Mouse (Mus musculus): ENCODE results near the gene Slc16a12. TPM values are rescaled to one million over a fixed set of nuclear protein-coding genes. Genes with fewer than 3 reads are reported as not detected.
"Not testable (repeated sequence)": the region's sequence is repeated elsewhere in the genome, so short reads cannot be mapped to it uniquely, and the experiment has no call there.

Slc16a12 gene
- polyA plus RNA-seq, 1 experiment from 2014 or later: 2.2 TPM

GRCm38 (mm10) chr19:34755680-34756079, 8.6 kb upstream of the Slc16a12 start:
- WGBS: 92% methylated on average over 1 of the region's 1 CpGs
- no peaks in the 10 kb centered on the region for H3K9me3 ChIP-seq (ENCODE audit: control insufficient read depth, low read length)
- DNase-seq (ENCODE audit: low spot score) (no peak), ATAC-seq (ENCODE audit: low FRiP score) (no peak)
- H3K36me3 ChIP-seq (ENCODE audit: control insufficient read depth, insufficient read depth, low read length): no peaks in the 10 kb centered on the region
- H3K4me3 ChIP-seq (ENCODE audit: low read depth, low read length): no peak overlapping the region
- H3K27me3 ChIP-seq (ENCODE audit: control insufficient read depth, insufficient read depth, low read length): no peaks in the 10 kb centered on the region
- no peaks in the 10 kb centered on the region for H3K4me1 ChIP-seq (replicated peaks; ENCODE audit: control insufficient read depth, insufficient read depth, low read length)
- no peak overlapping the region for H3K4me2 ChIP-seq (replicated peaks; ENCODE audit: low read depth, low read length)
- H3K27ac ChIP-seq (ENCODE audit: low read depth, low read length): no peak overlapping the region
- H3K9ac ChIP-seq (ENCODE audit: low read depth, low read length): no peak overlapping the region

GRCm38 (mm10) chr19:34753243-34753642, 6.2 kb upstream of the Slc16a12 start:
- 65% methylated on average over 5 of the region's 5 CpGs for whole genome bisulfite sequencing
- Histone ChIP-seq H3K4me3 (ENCODE audit: low read depth, low read length) (no peak overlapping the region), H3K4me1 (replicated peaks; ENCODE audit: control insufficient read depth, insufficient read depth, low read length) (no peaks in the 10 kb centered on the region), H3K9ac (ENCODE audit: low read depth, low read length) (no peak overlapping the region), H3K27me3 (ENCODE audit: control insufficient read depth, insufficient read depth, low read length) (no peaks in the 10 kb centered on the region), H3K36me3 (ENCODE audit: control insufficient read depth, insufficient read depth, low read length) (no peaks in the 10 kb centered on the region), H3K9me3 (ENCODE audit: control insufficient read depth, low read length) (no peaks in the 10 kb centered on the region), H3K27ac (ENCODE audit: low read depth, low read length) (no peak overlapping the region), H3K4me2 (replicated peaks; ENCODE audit: low read depth, low read length) (no peak overlapping the region)
- no peak for ATAC-seq (ENCODE audit: low FRiP score)
- no peak for DNase-seq (ENCODE audit: low spot score)

- no peaks in the 10 kb centered on the region for H3K36me3 ChIP-seq (ENCODE audit: control insufficient read depth, insufficient read depth, low read length)
- no peaks in the 10 kb centered on the region for H3K27me3 ChIP-seq (ENCODE audit: control insufficient read depth, insufficient read depth, low read length)
- no peaks in the 10 kb centered on the region for H3K9me3 ChIP-seq (ENCODE audit: control insufficient read depth, low read length)
- no peak overlapping the region for H3K4me3 ChIP-seq (ENCODE audit: low read depth, low read length)
- 85% methylated on average over 3 of the region's 3 CpGs for WGBS
- H3K27ac ChIP-seq (ENCODE audit: low read depth, low read length): no peak overlapping the region
- no peak for DNase-seq (ENCODE audit: low spot score)
- no peak overlapping the region for H3K4me2 ChIP-seq (replicated peaks; ENCODE audit: low read depth, low read length)
- no peak overlapping the region for H3K9ac ChIP-seq (ENCODE audit: low read depth, low read length)
- H3K4me1 ChIP-seq (replicated peaks; ENCODE audit: control insufficient read depth, insufficient read depth, low read length): no peaks in the 10 kb centered on the region
- no peak for ATAC-seq (ENCODE audit: low FRiP score)
Measured at GRCm38 (mm10) chr19:34752391-34753092, 5.5 kb upstream of the Slc16a12 start.

- Histone ChIP-seq H3K9ac (ENCODE audit: low read depth, low read length) (no peak overlapping the region), H3K4me1 (replicated peaks; ENCODE audit: control insufficient read depth, insufficient read depth, low read length) (peaks cover 3% of the 10 kb centered on the region; the same call in 1 of the 2 replicates), H3K4me2 (replicated peaks; ENCODE audit: low read depth, low read length) (no peak overlapping the region), H3K9me3 (ENCODE audit: control insufficient read depth, low read length) (no peaks in the 10 kb centered on the region), H3K27me3 (ENCODE audit: control insufficient read depth, insufficient read depth, low read length) (peaks cover 6% of the 10 kb centered on the region), H3K36me3 (ENCODE audit: control insufficient read depth, insufficient read depth, low read length) (no peaks in the 10 kb centered on the region), H3K27ac (ENCODE audit: low read depth, low read length) (no peak overlapping the region), H3K4me3 (ENCODE audit: low read depth, low read length) (no peak overlapping the region)
- ATAC-seq (ENCODE audit: low FRiP score) (no peak), DNase-seq (ENCODE audit: low spot score) (no peak)
- 79% methylated on average over 4 of the region's 4 CpGs for WGBS
Measured at GRCm38 (mm10) chr19:34751150-34751549, 4.1 kb upstream of the Slc16a12 start.

GRCm38 (mm10) chr19:34748992-34749391, 1.9 kb upstream of the Slc16a12 start:
- Histone ChIP-seq H3K27me3 (ENCODE audit: control insufficient read depth, insufficient read depth, low read length) (peaks cover 6% of the 10 kb centered on the region), H3K36me3 (ENCODE audit: control insufficient read depth, insufficient read depth, low read length) (no peaks in the 10 kb centered on the region), H3K4me2 (replicated peaks; ENCODE audit: low read depth, low read length) (no peak overlapping the region), H3K9me3 (ENCODE audit: control insufficient read depth, low read length) (no peaks in the 10 kb centered on the region), H3K9ac (ENCODE audit: low read depth, low read length) (no peak overlapping the region), H3K27ac (ENCODE audit: low read depth, low read length) (no peak overlapping the region), H3K4me1 (replicated peaks; ENCODE audit: control insufficient read depth, insufficient read depth, low read length) (peaks cover 3% of the 10 kb centered on the region; the same call in 1 of the 2 replicates), H3K4me3 (ENCODE audit: low read depth, low read length) (no peak overlapping the region)
- no peak for DNase-seq (ENCODE audit: low spot score)
- WGBS: 56% methylated on average over 2 of the region's 2 CpGs
- ATAC-seq (ENCODE audit: low FRiP score): no peak

GRCm38 (mm10) chr19:34747969-34748368, 880 bp upstream of the Slc16a12 start:
- 92% methylated on average over 6 of the region's 6 CpGs for WGBS
- not testable (repeated sequence) for ATAC-seq (ENCODE audit: low FRiP score)

GRCm38 (mm10) chr19:34746201-34746600, 888 bp downstream of the Slc16a12 start:
- peaks cover 3% of the 10 kb centered on the region; the same call in 1 of the 2 replicates for H3K4me1 ChIP-seq (replicated peaks; ENCODE audit: control insufficient read depth, insufficient read depth, low read length)
- H3K4me3 ChIP-seq (ENCODE audit: low read depth, low read length): peak overlapping the region; percentile 43; the same call in 1 of the 2 replicates
- no peaks in the 10 kb centered on the region for H3K36me3 ChIP-seq (ENCODE audit: control insufficient read depth, insufficient read depth, low read length)
- H3K4me2 ChIP-seq (replicated peaks; ENCODE audit: low read depth, low read length): peak overlapping the region; percentile 89
- peaks cover 6% of the 10 kb centered on the region for H3K27me3 ChIP-seq (ENCODE audit: control insufficient read depth, insufficient read depth, low read length)
- H3K9me3 ChIP-seq (ENCODE audit: control insufficient read depth, low read length): no peaks in the 10 kb centered on the region
- no peak for ATAC-seq (ENCODE audit: low FRiP score)
- peak; percentile 24 for DNase-seq (ENCODE audit: low spot score)
- no peak overlapping the region; the same call in 1 of the 2 replicates for H3K9ac ChIP-seq (ENCODE audit: low read depth, low read length)
- WGBS: 14% methylated on average over 9 of the region's 9 CpGs
- H3K27ac ChIP-seq (ENCODE audit: low read depth, low read length): no peak overlapping the region

More at GRCm38 (mm10) chr19:34747969-34748368, 880 bp upstream of the Slc16a12 start:
- not testable (repeated sequence) for H3K27ac ChIP-seq (ENCODE audit: low read depth, low read length); H3K4me3 ChIP-seq (ENCODE audit: low read depth, low read length); H3K9ac ChIP-seq (ENCODE audit: low read depth, low read length); H3K27me3 ChIP-seq (ENCODE audit: control insufficient read depth, insufficient read depth, low read length); H3K4me1 ChIP-seq (replicated peaks; ENCODE audit: control insufficient read depth, insufficient read depth, low read length); H3K36me3 ChIP-seq (ENCODE audit: control insufficient read depth, insufficient read depth, low read length); H3K4me2 ChIP-seq (replicated peaks; ENCODE audit: low read depth, low read length); DNase-seq (ENCODE audit: low spot score); H3K9me3 ChIP-seq (ENCODE audit: control insufficient read depth, low read length)

- DNase-seq (ENCODE audit: low spot score) (no peak), ATAC-seq (ENCODE audit: low FRiP score) (no peak)
- H3K27ac ChIP-seq (ENCODE audit: low read depth, low read length): no peak overlapping the region
- H3K4me1 ChIP-seq (replicated peaks; ENCODE audit: control insufficient read depth, insufficient read depth, low read length): peaks cover 3% of the 10 kb centered on the region; the same call in 1 of the 2 replicates
- H3K4me3 ChIP-seq (ENCODE audit: low read depth, low read length): no peak overlapping the region
- peaks cover 6% of the 10 kb centered on the region for H3K27me3 ChIP-seq (ENCODE audit: control insufficient read depth, insufficient read depth, low read length)
- H3K4me2 ChIP-seq (replicated peaks; ENCODE audit: low read depth, low read length): no peak overlapping the region
- H3K36me3 ChIP-seq (ENCODE audit: control insufficient read depth, insufficient read depth, low read length): no peaks in the 10 kb centered on the region
- no peaks in the 10 kb centered on the region for H3K9me3 ChIP-seq (ENCODE audit: control insufficient read depth, low read length)
- H3K9ac ChIP-seq (ENCODE audit: low read depth, low read length): no peak overlapping the region
- 88% methylated on average over 8 of the region's 8 CpGs for WGBS
Measured at GRCm38 (mm10) chr19:34745012-34745411, 2.1 kb downstream of the Slc16a12 start.

GRCm38 (mm10) chr19:34737916-34738315, 9.2 kb downstream of the Slc16a12 start:
- no peaks in the 10 kb centered on the region for H3K9me3 ChIP-seq (ENCODE audit: control insufficient read depth, low read length)
- no peak overlapping the region for H3K27ac ChIP-seq (ENCODE audit: low read depth, low read length)
- no peaks in the 10 kb centered on the region for H3K36me3 ChIP-seq (ENCODE audit: control insufficient read depth, insufficient read depth, low read length)
- H3K27me3 ChIP-seq (ENCODE audit: control insufficient read depth, insufficient read depth, low read length): no peaks in the 10 kb centered on the region
- H3K4me1 ChIP-seq (replicated peaks; ENCODE audit: control insufficient read depth, insufficient read depth, low read length): no peaks in the 10 kb centered on the region
- H3K9ac ChIP-seq (ENCODE audit: low read depth, low read length): no peak overlapping the region
- 76% methylated on average over 3 of the region's 3 CpGs for WGBS
- H3K4me3 ChIP-seq (ENCODE audit: low read depth, low read length): no peak overlapping the region
- ATAC-seq (ENCODE audit: low FRiP score): no peak
- DNase-seq (ENCODE audit: low spot score): no peak
- no peak overlapping the region for H3K4me2 ChIP-seq (replicated peaks; ENCODE audit: low read depth, low read length)

Measured in hindbrain, embryonic 11.5 days (tissue).